Mouse (Mus musculus) lung, postnatal 0 days (tissue): ENCODE data around the gene Gm21992. TPM values are rescaled to one million over a fixed set of nuclear protein-coding genes. Genes with fewer than 3 reads are reported as not detected.

Experiments used
- ATAC-seq: fragments of 200-750 bp; cut with Nextera tagmentation; 2 replicates; pipeline ENCODE4 v1.8.0; 2017; ENCODE audit warnings: moderate library complexity
- DNase-seq: peaks from one replicate; pipeline ENCODE4 v3.0.0-alpha.2; 2016; ENCODE audit warnings: low spot score
- H3K27ac ChIP-seq: fragments of 300-500 bp; sonication (generic); 2 replicates; pipeline ENCODE4 v1.5.1; 2014; ENCODE audit warnings: antibody characterized with exemption, mild to moderate bottlenecking, low read length, mixed read lengths
- H3K27me3 ChIP-seq: fragments of 300-500 bp; sonication (generic); replicated peaks from 2 replicates; pipeline ENCODE4 v1.6.1; 2014; ENCODE audit warnings: low read length, mixed read lengths; ENCODE audit not compliant: insufficient read depth
- H3K36me3 ChIP-seq: fragments of 300-500 bp; sonication (generic); 2 replicates; pipeline ENCODE4 v1.6.1; 2014; ENCODE audit warnings: low read length, mixed read lengths; ENCODE audit not compliant: insufficient read depth
- H3K4me1 ChIP-seq: fragments of 300-500 bp; sonication (generic); 2 replicates; pipeline ENCODE4 v1.6.1; 2014; ENCODE audit warnings: antibody characterized with exemption, low read depth, low read length, mixed read lengths; ENCODE audit not compliant: insufficient read depth
- H3K4me2 ChIP-seq: fragments of 300-500 bp; sonication (generic); replicated peaks from 2 replicates; pipeline ENCODE4 v1.6.1; 2014; ENCODE audit warnings: low read depth, mild to moderate bottlenecking, low read length, moderate library complexity, mixed read lengths
- H3K4me3 ChIP-seq: fragments of 300-500 bp; sonication (generic); 2 replicates; pipeline ENCODE4 v1.5.1; 2014; ENCODE audit warnings: low read depth, low read length
- H3K9ac ChIP-seq: fragments of 300-500 bp; sonication (generic); replicated peaks from 2 replicates; pipeline ENCODE4 v1.6.1; 2014; ENCODE audit warnings: low read depth, mild to moderate bottlenecking
- H3K9me3 ChIP-seq: fragments of 300-500 bp; sonication (generic); 2 replicates; pipeline ENCODE4 v1.6.1; 2016; ENCODE audit warnings: low read length, mixed read lengths
- CTCF ChIP-seq: IDR thresholded peaks from 2 replicates; pipeline ENCODE4 v1.5.1; 2016; ENCODE audit warnings: antibody characterized with exemption, mild to moderate bottlenecking
- EP300 ChIP-seq: IDR thresholded peaks from 2 replicates; pipeline ENCODE4 v1.6.1; 2016; ENCODE audit warnings: antibody characterized with exemption, mild to moderate bottlenecking, control low read depth
- whole genome bisulfite sequencing: fragments of 180-500 bp; shearing (Covaris S2); extraction: QIAGEN DNeasy Blood & Tissue Kit; methylation state at CpG from one replicate; pipeline ENCODE4 v1.1.7; 2014; 5-methylcytosine and 5-hydroxymethylcytosine counted together
- polyA plus RNA-seq: library from polyadenylated mRNA; unstranded; fragments of >200 nt; fragmentation: Nextera tagmentation; extraction: Ambion mirVana; gene quantifications from 2 replicates; pipeline ENCODE4 v1.2.1, GENCODE M21; 2015

Gm21992 gene
- polyA plus RNA-seq, 1 experiment from 2014 or later = 13.9 TPM

GRCm38 (mm10) chr19:4717281-4717680 lies 94.1 kb downstream of the Gm21992 start:
- H3K4me3 ChIP-seq = no peak overlapping the region
- TF ChIP-seq CTCF (no peak), EP300 (no peak)
- H3K9me3 ChIP-seq = no peaks in the 10 kb centered on the region
- ATAC-seq (no peak), DNase-seq (no peak)
- no peak overlapping the region for H3K27ac ChIP-seq
- H3K9ac ChIP-seq = no peak overlapping the region
- H3K4me1 ChIP-seq = peaks cover 3% of the 10 kb centered on the region; the same call in 1 of the 2 replicates
- peaks cover 25% of the 10 kb centered on the region for H3K27me3 ChIP-seq
- 88% methylated on average over 2 of the region's 2 CpGs for WGBS
- no peaks in the 10 kb centered on the region for H3K36me3 ChIP-seq
- H3K4me2 ChIP-seq = no peak overlapping the region

- no peak for ATAC-seq
- H3K4me3 ChIP-seq = no peak overlapping the region
- no peak overlapping the region for H3K27ac ChIP-seq
- WGBS = 93% methylated on average over 14 of the region's 14 CpGs
- no peak overlapping the region for H3K4me2 ChIP-seq
- TF ChIP-seq CTCF (no peak), EP300 (no peak)
- no peak for DNase-seq
- no peaks in the 10 kb centered on the region for H3K36me3 ChIP-seq
- peaks cover 3% of the 10 kb centered on the region; the same call in 1 of the 2 replicates for H3K4me1 ChIP-seq
- H3K9me3 ChIP-seq = no peaks in the 10 kb centered on the region
- no peak overlapping the region for H3K9ac ChIP-seq
- peaks cover 28% of the 10 kb centered on the region for H3K27me3 ChIP-seq
Observed at GRCm38 (mm10) chr19:4716756-4717155, 94.7 kb downstream of the Gm21992 start.

GRCm38 (mm10) chr19:4713886-4714285 lies 97.5 kb downstream of the Gm21992 start:
- H3K9me3 ChIP-seq = no peaks in the 10 kb centered on the region
- H3K27me3 ChIP-seq = peaks cover 50% of the 10 kb centered on the region
- ATAC-seq (no peak), DNase-seq (no peak)
- peaks cover 3% of the 10 kb centered on the region; the same call in 1 of the 2 replicates for H3K4me1 ChIP-seq
- no peak overlapping the region for H3K27ac ChIP-seq
- TF ChIP-seq EP300 (no peak), CTCF (no peak)
- no peak overlapping the region for H3K4me2 ChIP-seq
- H3K36me3 ChIP-seq = no peaks in the 10 kb centered on the region
- WGBS = 72% methylated on average over 3 of the region's 3 CpGs
- H3K4me3 ChIP-seq = no peak overlapping the region
- no peak overlapping the region for H3K9ac ChIP-seq

GRCm38 (mm10) chr19:4712781-4713526 lies 98.5 kb downstream of the Gm21992 start:
- Histone ChIP-seq H3K9me3 (no peaks in the 10 kb centered on the region), H3K36me3 (no peaks in the 10 kb centered on the region), H3K4me3 (peak overlapping the region; percentile 41), H3K4me2 (peak overlapping the region; percentile 92), H3K27me3 (peaks cover 50% of the 10 kb centered on the region), H3K27ac (no peak overlapping the region), H3K4me1 (peaks cover 3% of the 10 kb centered on the region; the same call in 1 of the 2 replicates), H3K9ac (no peak overlapping the region)
- no peak for ATAC-seq
- DNase-seq = no peak
- no peak for TF ChIP-seq EP300
- TF ChIP-seq CTCF = no peak
- 33% methylated on average over 13 of the region's 13 CpGs for WGBS

- TF ChIP-seq EP300 (no peak), CTCF (no peak)
- Histone ChIP-seq H3K9ac (no peak overlapping the region), H3K27ac (no peak overlapping the region), H3K9me3 (no peaks in the 10 kb centered on the region), H3K4me3 (peak overlapping the region; percentile 41), H3K27me3 (peaks cover 50% of the 10 kb centered on the region), H3K4me2 (peak overlapping the region; percentile 92), H3K4me1 (peaks cover 3% of the 10 kb centered on the region; the same call in 1 of the 2 replicates), H3K36me3 (no peaks in the 10 kb centered on the region)
- 0 out of 2 replicates have a peak, but pooled peaks have one; percentile 14 for ATAC-seq
- WGBS = under 1% methylated on average over 60 of the region's 60 CpGs
- no peak for DNase-seq
Observed at GRCm38 (mm10) chr19:4712156-4712780, 99.1 kb downstream of the Gm21992 start.

- ATAC-seq = peak; percentile 30
- peaks cover 50% of the 10 kb centered on the region for H3K27me3 ChIP-seq
Observed at GRCm38 (mm10) chr19:4711601-4712155, 99.7 kb downstream of the Gm21992 start.

More at GRCm38 (mm10) chr19:4711601-4712155, 99.7 kb downstream of the Gm21992 start:
- no peak for TF ChIP-seq CTCF
- no peak for TF ChIP-seq EP300
- no peaks in the 10 kb centered on the region for H3K9me3 ChIP-seq
- no peak overlapping the region for H3K9ac ChIP-seq
- H3K4me2 ChIP-seq = peak overlapping the region; percentile 92
- H3K4me1 ChIP-seq = peaks cover 3% of the 10 kb centered on the region; the same call in 1 of the 2 replicates
- H3K4me3 ChIP-seq = peak overlapping the region; percentile 41
- H3K27ac ChIP-seq = no peak overlapping the region
- DNase-seq = no peak
- WGBS = 2% methylated on average over 34 of the region's 65 CpGs
- H3K36me3 ChIP-seq = no peaks in the 10 kb centered on the region
